In genomic region chr8:111712588-111712987, GRCm38 (mm10) we compare ENCODE assay signal across 8 mouse cellular contexts. TPM values are rescaled to one million over a fixed set of nuclear protein-coding genes. Genes with fewer than 3 reads are reported as not detected.
DNase-seq lines count a peak whose midpoint lies in the region; ATAC-seq lines count a peak whose summit lies in the region.
"Had no signal": no experiment of that assay in that cellular context is flagged by ENCODE, and none has a peak within 500 bp of the region (broad histone marks: within the 10 kb centered on the region; RNA-seq: fewer than 3 reads in every experiment).

No protein-coding gene starts in this region.

- no peaks in the 10 kb centered on the region for H3K9me3 ChIP-seq in limb, embryonic 11.5 days (ENCODE audit: control insufficient read depth, low read length)

- H3K4me1 ChIP-seq in limb, embryonic 11.5 days (ENCODE audit: control insufficient read depth, insufficient read depth, low read length), result 0 out of 2 replicates have a peak, but pooled peaks cover 5% of the 10 kb centered on the region

- H3K27me3 ChIP-seq in limb, embryonic 11.5 days (ENCODE audit: control insufficient read depth, insufficient read depth, low read length), result no peaks in the 10 kb centered on the region

- intact Hi-C loops in heart, postnatal 14 days (cut with DNase I), result loop anchor here (2.0 kb wide), 1 partner anchor 34 kb away; no protein-coding TSS in a partner anchor

- whole genome bisulfite sequencing in limb, embryonic 11.5 days, result 79% methylated on average over 6 of the region's 6 CpGs

- peak; percentile 73 for DNase-seq in ovary, postnatal 36 days (ENCODE audit: low spot score)
- no peak for DNase-seq in ovary, adult 18-20 months (ENCODE audit: low spot score)
- DNase-seq in T-cell, adult 2 months (ENCODE audit: low spot score), result peak; percentile 49
- peak; percentile 91 for DNase-seq in cerebellum, adult 8-10 months
- DNase-seq in heart, postnatal 14 days, result peak; percentile 73 to 79
- DNase-seq in limb, embryonic 11.5 days (ENCODE audit: low spot score), result peak; percentile 74
- peak; percentile 72 for DNase-seq in right cerebral cortex, postnatal 4 days

- H3K27ac ChIP-seq in limb, embryonic 11.5 days (replicated peaks; ENCODE audit: low read depth, low read length), result no peak overlapping the region

- H3K4me2 ChIP-seq in limb, embryonic 11.5 days (ENCODE audit: low read depth, severe bottlenecking), result no peak overlapping the region

- no peak overlapping the region for H3K4me3 ChIP-seq in limb, embryonic 11.5 days (ENCODE audit: low read depth, low read length)

- peaks cover 18% of the 10 kb centered on the region for H3K36me3 ChIP-seq in limb, embryonic 11.5 days (ENCODE audit: control insufficient read depth, insufficient read depth, low read length)

- H3K9ac ChIP-seq in limb, embryonic 11.5 days (ENCODE audit: low read length), result no peak overlapping the region

- ATAC-seq in limb, embryonic 11.5 days (ENCODE audit: insufficient number of reproducible peaks, low FRiP score, low TSS enrichment, low read depth), result no peak

RNA-seq across cellular contexts. Expression of gene Ctrb1, which starts 21.8 kb away (rescaled TPM):
- total RNA-seq in heart, postnatal 14 days (2021), result not detected
- not detected in 2 replicates for polyA plus RNA-seq in limb, embryonic 11.5 days (2014; fragmentation: Nextera tagmentation; extraction: Ambion mirVana)
- polyA plus RNA-seq: heart, embryonic 14.5 days had no signal

RNA-seq across cellular contexts. Expression of gene Bcar1, which starts 31.0 kb away (rescaled TPM):
- 10 to 100 TPM; 27.1 to 35.7 TPM for total RNA-seq in heart, postnatal 14 days (2021)
- 40.4 and 47.9 TPM in 2 replicates for polyA plus RNA-seq in limb, embryonic 11.5 days (2014; fragmentation: Nextera tagmentation; extraction: Ambion mirVana)
